Mouse (Mus musculus): ENCODE measurements at regions not wholly inside any gene's neighbourhood (a gene's known extent, or its start where the extent isn't known, plus 50 kb on each side); places are given as distances from the start of the nearest gene placed in this dataset.

DNA sequence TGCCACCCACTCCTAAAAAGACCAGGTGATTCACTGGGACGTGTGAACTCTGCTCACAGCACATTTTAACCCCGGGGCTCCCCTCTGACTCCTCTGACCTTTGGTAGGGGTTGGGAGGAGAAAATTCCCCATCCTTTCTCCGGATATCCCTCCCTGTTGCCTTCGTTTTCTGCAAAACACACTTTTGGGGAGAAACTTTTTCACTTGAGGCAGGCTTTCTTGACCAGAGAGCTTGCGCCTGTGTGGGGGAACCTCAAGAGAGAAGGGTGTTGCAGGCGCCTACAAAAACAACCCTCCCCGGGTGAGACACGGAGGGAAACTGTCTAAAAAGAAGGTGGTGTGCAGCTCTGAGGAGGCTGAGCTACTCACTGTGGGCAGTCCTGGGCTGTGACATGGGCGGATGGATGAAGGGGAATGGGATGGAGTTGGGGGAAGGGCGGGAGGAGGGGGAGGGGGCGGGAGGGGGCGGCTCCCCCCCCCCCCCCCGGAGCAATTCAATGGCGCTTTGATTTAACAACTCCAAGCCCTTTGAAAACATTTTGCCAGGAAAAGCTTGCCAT lies 65.1 kb downstream of the Tmem174 start:
- TF ChIP-seq CTCF (IDR thresholded peaks at IDR 0.05; ENCODE audit: low read depth, low read length) (no peak), POLR2A (IDR thresholded peaks at IDR 0.05; ENCODE audit: extremely low read depth, insufficient read depth, low read length) (no peak)

Measured in liver, adult 2 months (tissue).